Mouse (Mus musculus): ENCODE measurements around the gene Cdk2ap2.
"Not testable (repeated sequence)": the region's sequence is repeated elsewhere in the genome, so short reads cannot be mapped to it uniquely, and the experiment has no call there.

DNA sequence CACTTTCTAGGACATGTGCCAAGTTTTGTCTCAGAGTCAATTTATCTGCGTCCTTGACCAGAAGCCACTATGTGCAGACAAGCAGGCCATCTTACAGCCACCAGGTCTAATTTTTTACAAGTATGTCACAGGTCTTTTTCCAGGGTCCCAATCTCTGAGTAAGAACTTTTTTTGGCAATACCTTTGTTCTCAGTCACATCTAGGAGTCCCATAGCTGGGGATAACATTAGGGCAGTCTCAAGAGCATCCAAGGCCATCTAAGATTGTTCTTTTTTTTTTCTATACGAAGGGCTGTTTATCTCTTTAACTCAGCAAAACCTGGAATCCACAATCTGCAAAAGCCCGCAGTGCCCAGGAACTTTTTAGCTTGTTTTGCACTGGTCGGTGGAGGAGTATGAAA lies 33.6 kb upstream of the Cdk2ap2 start:
- not testable (repeated sequence) for TF ChIP-seq CTCF (IDR thresholded peaks at IDR 0.05; ENCODE audit: extremely low read depth, insufficient read depth, insufficient read length, insufficient replicate concordance); POLR2A (IDR thresholded peaks at IDR 0.05; ENCODE audit: low read depth, low read length)
